Mouse (Mus musculus): ENCODE results near the gene 4931428L18Rik.
"Not testable (repeated sequence)": the region's sequence is repeated elsewhere in the genome, so short reads cannot be mapped to it uniquely, and the experiment has no call there.

Gene 4931428L18Rik

DNA sequence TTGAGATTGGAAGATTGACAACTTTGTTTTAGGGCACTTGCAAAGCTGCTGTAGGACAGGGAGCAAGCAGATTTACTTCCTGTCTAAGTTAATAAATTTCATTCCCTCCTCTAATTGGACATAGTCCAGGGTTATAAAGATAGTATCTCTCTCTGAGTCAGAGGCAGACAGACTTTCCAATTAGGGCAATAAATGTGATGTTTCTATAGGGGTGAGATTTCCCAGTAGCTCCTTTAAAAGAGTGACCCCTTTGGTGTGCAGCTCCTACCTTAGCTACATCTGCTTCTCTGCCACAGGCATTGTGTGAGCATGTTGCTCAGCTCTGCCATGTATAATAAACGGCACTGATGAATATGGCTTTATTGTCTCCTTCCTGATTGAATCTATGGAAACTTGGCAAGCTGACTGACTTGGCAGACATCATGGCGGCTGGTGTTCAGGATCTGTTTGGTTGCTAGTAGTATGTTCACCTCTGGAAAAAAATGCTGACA, 163.6 kb downstream of the 4931428L18Rik start:
- DNase-seq (ENCODE audit: extremely low spot score), result no peak

DNA sequence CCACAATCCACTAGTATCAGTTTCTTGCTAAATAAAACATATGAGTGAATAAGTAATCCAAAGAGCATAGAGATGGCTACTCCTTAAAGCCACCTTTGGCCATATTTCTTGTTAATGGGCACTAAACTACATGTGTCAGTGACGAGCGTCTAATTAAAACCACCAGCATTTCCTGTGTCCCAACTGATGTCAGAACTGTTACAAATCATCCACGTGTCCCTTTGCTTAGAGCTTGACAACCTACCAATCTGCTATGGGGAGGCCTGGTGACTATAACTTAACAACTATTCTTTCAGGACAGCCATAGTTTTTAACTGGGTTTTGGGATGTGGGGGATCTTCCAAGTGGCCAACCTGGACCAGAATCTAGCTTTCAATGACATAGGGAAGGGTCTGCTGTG, 164.3 kb downstream of the 4931428L18Rik start:
- DNase-seq (ENCODE audit: extremely low spot score), result no peak

GRCm38 (mm10) chr1:31051370-31051921, 171.0 kb downstream of the 4931428L18Rik start:
- no peak for DNase-seq (ENCODE audit: extremely low spot score)

DNA sequence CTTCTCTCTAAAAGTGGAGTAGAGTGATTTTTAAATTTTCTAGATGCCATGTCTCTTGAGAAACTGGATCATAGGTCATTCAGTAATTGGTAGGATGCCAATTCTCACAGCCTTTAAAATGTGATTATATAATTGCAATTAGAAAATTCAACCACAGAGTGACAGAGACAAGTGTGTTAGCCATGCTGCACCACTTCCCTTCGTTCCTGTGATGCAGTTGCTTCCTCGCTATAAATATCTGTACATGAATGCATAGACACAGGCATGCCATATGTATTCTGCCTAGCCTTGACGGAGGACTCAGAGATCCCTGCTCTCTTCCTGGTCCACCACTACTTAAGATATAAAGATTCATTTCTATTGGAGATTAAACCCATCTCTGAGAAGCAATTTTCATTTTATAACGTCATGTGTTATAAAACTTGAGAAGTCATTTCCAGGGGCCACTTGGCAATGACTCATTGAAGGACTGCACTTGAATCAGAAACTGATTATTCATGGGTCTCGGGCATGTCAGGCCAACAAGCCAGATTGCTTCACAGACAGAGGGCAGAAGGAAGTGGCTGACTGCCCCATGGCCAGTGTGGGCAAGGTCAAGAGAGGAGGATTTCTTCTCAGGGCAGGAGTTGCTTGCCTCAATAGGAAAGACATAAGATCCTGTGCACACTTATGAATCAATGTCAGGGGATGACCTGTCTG, 172.4 kb downstream of the 4931428L18Rik start:
- no peak for DNase-seq (ENCODE audit: extremely low spot score)

- DNase-seq (ENCODE audit: extremely low spot score), result no peak
Observed at GRCm38 (mm10) chr1:31043208-31043607, 179.3 kb downstream of the 4931428L18Rik start.

- no peak for DNase-seq (ENCODE audit: extremely low spot score)
Observed at GRCm38 (mm10) chr1:31042793-31043192, 179.7 kb downstream of the 4931428L18Rik start.

DNA sequence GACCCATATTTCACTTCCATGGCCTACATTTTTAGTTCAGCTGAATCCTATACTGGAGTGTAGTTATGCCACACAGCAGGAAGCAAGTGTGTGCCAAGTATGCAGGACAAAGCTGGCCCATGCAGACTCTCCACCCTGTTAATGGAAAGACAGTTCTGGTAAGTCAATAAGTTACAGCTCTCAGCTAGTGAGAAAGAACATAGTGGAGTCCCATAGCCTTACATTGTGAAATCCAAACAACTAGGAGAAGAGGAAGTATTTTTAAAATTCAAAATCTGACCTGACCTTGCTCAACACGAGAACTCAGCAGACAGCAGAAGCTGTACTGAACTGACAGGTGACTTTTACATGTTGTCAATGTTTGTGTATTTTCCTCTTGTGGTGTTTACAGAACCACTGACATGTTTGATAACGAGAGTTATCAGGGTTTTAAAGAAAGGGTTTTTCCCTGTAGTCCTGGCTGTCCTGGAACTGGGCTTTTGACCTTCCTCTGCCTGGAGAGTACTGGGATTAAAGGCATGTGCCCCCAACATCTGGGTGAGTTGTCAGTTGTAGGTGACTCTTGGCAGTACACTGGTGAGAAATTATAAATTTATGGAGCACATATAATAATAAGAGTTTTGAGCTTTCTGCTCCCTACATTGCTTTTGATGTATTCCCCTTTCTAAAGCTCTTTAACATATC, 188.5 kb downstream of the 4931428L18Rik start:
- DNase-seq (ENCODE audit: extremely low spot score), result no peak

DNA sequence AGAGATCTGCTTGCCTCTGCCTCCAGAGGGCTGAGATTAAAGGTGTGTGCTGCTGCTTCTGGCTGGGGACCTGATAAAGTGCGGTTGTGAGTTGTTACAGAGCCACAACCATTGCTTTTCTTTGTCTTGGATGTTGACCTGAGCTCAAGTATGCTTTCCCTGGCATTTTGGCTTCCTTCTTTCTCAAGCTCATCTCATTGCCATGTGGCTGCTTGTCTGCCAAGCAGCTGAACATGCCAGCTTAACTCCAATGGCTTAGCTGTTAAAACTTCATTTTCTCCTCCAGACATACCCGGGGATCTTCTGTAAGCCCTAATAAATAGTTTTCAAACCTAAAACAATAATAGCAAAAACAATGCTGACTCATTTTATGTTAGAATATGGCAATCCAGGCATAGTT, 190.1 kb downstream of the 4931428L18Rik start:
- DNase-seq (ENCODE audit: extremely low spot score), result no peak

DNA sequence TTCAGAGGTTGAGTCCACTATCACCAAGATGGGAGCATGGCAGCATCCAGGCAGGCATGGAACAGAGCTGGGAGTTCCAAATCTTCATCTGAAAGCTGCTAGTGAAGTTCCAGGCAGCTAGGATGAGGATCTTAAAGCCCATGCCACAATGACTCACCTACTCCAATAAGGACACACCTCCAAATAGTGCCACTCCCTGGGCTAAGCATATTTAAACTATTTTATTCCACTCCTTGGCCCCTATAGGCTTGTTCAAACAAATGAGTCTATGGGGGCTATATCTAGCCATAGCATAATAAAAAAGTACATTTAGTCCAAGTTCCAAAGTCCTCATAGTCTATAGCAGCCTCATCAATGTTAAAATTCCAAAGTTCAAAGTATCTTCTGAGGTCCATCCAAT, 199.3 kb downstream of the 4931428L18Rik start:
- DNase-seq (ENCODE audit: extremely low spot score), result no peak

- DNase-seq (ENCODE audit: extremely low spot score), result no peak
Observed at GRCm38 (mm10) chr1:31019283-31019682, 203.2 kb downstream of the 4931428L18Rik start.

GRCm38 (mm10) chr1:31017377-31017776, 205.1 kb downstream of the 4931428L18Rik start:
- no peak for DNase-seq (ENCODE audit: extremely low spot score)

GRCm38 (mm10) chr1:31016068-31016467, 206.4 kb downstream of the 4931428L18Rik start:
- no peak for DNase-seq (ENCODE audit: extremely low spot score)

GRCm38 (mm10) chr1:31015261-31015660, 207.2 kb downstream of the 4931428L18Rik start:
- DNase-seq (ENCODE audit: extremely low spot score), result no peak

DNA sequence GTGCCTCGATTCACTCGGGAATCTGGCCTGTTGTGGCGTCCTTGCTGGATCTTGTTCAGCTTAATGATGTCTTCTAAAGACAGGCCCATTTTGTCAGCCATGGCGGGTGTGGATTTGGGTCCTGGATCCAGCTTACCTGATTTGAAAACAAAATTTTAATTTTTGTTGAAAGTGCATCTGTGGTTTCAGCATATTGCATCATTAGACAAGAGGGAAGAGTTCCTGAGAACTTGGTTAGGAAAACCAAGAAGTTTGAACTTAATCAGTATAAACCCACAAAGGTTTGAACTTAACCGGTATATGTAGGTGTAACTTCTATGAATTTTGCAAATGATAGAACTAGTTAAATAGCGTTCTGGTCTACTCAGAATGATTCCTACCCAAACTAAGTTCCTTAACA, 244.6 kb downstream of the 4931428L18Rik start, which contains the start of gene AC153137.1:
Gene AC153137.1 (minus strand): TSS at position 101 of the 400 bp plus-strand sequence.
- DNase-seq (ENCODE audit: extremely low spot score), result not testable (repeated sequence)

- not testable (repeated sequence) for DNase-seq (ENCODE audit: extremely low spot score)
Observed at GRCm38 (mm10) chr1:30977239-30977638, 245.2 kb downstream of the 4931428L18Rik start.

DNA sequence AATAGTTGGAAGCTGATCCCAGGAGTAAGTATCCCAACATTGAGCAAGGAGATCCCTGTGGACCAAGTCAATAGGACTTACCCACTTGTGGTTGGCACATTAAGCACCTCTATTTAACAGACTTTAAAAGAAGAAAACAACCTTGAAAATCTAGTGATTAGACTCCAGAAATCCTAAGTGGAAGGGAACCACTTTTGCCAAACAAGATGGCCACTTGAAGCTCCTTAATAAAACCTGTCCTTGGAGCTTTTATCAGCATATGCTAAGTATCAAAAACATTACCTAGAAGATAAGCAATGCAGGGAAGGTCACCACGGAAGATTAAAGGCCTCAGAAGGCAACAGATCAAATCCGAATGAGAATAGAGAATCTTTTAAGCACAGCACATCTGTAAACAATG, 270.7 kb downstream of the 4931428L18Rik start:
- no peak for DNase-seq (ENCODE audit: extremely low spot score)

DNA sequence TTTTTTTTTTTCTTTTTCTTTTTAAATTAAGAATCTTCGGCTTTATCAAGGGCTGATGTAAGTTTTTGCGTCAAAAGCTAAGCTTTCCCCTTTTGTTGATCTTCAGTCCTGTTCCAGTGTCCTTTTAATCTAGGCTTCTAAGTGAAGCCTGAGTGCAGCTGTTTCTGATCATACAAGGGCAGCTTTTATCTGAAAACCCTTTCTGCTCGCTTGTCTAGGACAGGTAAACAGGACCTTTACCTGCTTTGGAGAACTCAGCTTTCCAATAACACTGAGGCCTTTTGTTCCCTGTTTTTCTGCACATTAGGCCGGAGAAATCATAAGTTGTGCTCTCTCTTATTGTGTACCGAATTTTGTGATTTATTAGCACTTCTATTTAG, 272.0 kb downstream of the 4931428L18Rik start:
- peak; percentile 32 for DNase-seq (ENCODE audit: extremely low spot score)

GRCm38 (mm10) chr1:30949710-30950455, 272.6 kb downstream of the 4931428L18Rik start:
- DNase-seq (ENCODE audit: extremely low spot score), result peak; percentile 94

DNA sequence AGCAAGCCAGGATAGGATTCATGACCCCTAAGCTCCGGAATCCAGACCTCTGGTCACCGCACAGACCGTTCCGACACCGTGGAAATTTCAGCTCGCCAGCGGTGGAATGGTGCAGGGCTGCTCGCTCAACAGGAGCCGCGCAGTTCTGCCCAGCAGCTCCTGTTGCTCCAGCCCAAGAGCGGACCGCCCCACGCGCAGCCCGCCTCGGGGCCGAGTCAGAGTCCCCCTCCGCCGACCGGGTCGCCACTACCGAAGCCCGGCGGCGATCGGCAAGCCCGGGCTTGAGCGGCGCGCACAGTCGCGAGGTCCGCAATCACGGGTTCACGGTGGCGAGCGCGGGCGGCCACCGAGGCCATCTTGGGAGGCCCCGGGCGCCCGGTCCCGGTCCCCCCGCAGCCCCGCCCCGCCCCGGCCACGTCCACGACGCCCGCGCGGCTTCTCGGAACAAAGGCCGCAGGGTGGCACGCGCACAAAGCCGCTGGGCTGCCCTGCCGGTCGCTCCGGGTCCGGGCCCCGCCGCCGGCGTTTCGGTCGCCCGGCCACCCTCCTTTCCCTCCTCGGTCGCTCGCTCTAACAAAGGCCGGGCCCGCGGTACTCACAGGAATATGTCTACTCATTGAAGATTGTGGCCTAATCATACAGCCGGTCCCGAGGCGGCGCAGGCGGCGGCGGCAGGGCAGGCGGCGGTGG, 273.4 kb downstream of the 4931428L18Rik start:
- DNase-seq (ENCODE audit: extremely low spot score), result peak; percentile 67

DNA sequence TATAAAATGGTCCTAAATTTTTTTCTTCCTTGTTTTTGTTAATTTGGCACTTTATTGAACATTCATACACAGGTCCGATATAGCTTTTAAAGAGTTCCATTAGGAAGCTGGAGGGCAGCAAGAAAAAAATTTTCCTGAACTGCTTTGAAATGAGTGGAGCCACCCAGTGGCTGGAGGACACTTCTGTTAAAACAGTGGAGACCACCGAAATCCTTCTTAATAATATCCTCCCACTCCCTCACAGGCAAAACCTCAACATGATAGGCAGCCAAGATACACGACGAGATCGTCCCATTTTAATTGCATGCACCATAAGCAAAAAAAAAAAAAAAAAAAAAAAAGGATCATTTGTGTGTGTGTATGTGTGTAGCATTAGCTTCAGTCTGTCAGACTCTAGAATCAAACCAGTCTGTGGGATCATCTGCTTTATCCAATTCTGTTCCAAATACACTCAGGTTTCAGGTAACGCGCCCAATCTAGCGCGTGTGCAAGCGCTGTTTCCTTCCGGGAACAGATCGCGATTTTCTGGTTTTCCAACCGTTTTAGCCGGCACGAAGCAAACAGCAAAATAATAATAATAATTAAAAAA, 274.0 kb downstream of the 4931428L18Rik start:
- DNase-seq (ENCODE audit: extremely low spot score), result peak; percentile 63

All from embryo, embryonic 9.5 days (tissue).